Mouse (Mus musculus): ENCODE data around the gene Olfr822. TPM values are rescaled to one million over a fixed set of nuclear protein-coding genes. Genes with fewer than 3 reads are reported as not detected.
"Not testable (repeated sequence)": the region's sequence is repeated elsewhere in the genome, so short reads cannot be mapped to it uniquely, and the experiment has no call there.

Olfr822 gene
- under 1 TPM in 1 of 2 experiments, not detected in 1; 0.12 TPM for polyA plus RNA-seq (2017; shearing (Covaris generic))

DNA sequence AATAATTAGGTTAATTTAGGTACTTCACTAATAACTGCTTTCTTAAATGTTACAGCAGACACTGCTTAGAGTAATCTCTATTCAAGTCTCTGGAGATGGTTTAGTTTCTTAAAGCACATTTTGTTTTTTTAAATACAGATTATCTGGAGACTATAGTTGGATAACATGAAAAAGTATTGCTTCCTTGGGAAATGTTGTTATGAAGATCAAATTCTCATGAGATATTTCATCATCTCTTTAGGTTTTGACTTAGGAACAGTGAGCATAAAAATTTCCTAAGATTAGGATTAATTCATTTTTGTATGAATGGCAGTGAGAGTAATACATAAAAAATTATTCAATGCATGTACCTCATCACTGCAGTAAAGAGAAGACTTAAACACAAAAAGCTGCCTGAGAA lies at the start of gene Olfr822:
Gene Olfr822, plus strand, starts transcription at position 301 of the 400 bp plus-strand sequence.
- no peak for ATAC-seq

DNA sequence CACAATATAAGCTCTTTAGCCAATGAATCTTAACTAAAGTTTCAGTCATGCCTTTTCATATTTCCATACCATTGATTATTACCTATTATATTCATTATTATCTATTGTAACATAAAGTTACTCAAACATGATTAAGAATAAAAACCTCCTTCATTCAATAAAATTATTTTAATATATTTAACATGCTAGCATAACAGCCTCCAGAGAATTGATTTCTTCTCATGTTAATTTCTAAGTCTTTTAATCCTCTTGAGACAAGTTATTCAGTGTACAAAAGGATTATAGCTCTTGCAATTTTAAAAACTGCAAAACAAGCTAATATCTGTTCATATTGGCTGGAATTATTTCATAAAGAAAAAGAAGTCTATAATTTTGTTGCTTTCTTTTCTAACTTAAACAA lies 41.0 kb upstream of the Olfr822 start, which contains the start of gene Olfr821:
Gene Olfr821, plus strand, starts transcription at position 301 of the 400 bp plus-strand sequence.
- ATAC-seq: no peak

DNA sequence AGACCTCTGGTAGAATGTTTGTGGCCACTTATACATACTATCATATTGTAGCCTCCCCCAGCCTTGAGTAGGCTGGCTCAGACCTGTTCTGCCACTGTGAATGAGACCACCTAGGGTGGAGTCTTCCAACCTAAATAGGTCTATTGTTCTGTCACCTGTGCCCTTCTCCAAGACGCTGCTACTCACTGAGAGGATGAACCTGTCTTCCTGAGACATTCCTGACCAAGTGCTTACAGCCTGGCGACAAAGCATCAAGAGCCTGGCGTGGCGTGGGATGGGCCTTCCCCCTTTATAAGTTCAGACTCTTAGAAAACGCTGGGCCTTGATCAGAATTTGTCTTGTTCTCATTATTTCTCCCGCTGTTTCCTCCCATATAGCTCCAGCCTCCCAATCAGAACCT lies 33.9 kb upstream of the Olfr822 start:
- ATAC-seq: no peak

DNA sequence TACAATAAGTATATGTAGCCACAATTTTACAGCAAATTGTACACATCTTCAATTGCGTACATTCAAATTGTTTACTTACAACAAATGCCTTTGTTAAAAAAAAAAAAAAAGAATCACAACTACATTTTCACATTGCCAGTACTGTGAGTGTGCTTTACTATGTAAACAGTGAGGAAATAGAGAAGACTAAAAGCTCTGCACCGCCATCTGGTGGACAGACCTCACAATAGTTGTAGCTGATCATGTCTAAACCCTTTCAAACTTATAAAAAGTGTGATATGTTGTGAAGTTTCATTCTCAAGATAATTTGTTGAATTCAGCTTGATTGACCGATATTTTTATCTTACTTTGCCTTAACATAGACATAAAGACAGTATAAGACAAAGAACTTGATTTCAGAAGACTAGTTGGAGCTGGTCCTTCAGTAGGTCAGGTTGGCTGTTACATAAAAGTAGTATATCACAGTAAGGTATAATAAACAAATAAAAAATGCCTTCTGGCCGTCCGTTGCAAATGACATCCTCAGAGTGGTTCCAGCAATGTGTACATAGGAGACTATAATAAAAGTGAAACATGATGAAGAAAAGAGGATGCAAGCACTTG lies 21.9 kb downstream of the Olfr822 start:
- no peak for ATAC-seq

DNA sequence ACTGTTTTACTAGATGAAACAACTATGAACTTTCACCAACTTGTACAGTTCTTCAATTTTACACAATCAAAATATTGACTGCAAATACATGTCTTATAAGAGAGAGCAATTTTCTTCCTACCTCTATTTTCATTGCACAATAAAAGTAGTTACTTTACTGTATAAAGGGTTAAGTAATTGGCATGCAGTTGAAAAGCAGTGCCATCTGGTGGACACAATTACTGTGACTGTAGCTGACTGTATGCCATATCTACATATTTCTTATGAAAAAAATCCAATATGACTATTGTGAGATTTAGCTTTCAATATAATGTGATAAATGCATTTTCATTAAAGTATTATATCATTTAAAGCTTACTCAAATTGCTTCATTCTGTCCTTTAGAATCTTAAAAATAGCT lies 25.1 kb downstream of the Olfr822 start:
- no peak for ATAC-seq

DNA sequence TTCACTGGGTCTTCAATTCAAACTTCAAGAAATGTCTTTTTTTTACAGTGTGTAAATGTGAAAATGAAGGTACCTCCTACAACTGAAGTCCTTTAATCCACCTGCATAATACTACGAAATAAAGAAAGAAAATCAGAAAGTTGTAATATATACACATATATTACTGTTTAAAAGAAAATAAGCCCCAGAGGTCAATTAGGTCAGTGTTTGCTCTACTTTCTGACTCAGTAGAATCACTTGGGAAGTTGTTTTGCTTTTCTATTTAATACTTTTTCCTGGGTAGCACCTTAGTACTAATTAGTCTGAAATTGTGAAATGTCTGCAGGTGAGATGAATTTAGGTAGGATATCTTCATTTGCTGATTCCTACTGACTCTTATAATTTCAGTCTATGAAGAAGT lies 44.3 kb downstream of the Olfr822 start, which contains the start of gene Olfr823:
Gene Olfr823, minus strand, starts transcription at position 101 of the 400 bp plus-strand sequence.
- ATAC-seq: not testable (repeated sequence)

DNA sequence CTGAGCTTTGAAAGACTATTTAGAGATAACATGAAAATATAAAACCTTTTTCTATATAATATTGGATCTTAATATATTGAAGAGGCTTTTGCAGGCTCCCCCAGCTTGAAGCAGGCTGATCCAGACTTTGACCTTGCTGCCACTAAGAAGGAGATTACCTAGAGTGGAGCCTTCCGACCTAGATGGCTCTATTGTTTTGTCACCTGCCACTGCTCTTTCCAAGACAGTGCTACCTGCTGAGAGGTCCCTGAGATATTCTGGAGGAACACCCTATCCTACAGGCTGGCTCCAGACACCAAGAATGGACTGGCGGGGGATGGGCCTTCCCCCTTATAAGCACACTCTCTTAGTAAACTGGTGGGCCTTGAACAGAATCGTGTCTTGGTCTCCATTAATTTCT lies 45.0 kb downstream of the Olfr822 start:
- ATAC-seq: not testable (repeated sequence)

Other genes with a start within 250 kb of the Olfr822 start
- gene Olfr812, start 225.1 kb upstream of the Olfr822 start, polyA plus RNA-seq (2017; shearing (Covaris generic)): not detected
- gene Olfr813, start 215.8 kb upstream of the Olfr822 start, polyA plus RNA-seq (2017; shearing (Covaris generic)): not detected
- gene Olfr814, start 191.4 kb upstream of the Olfr822 start, polyA plus RNA-seq (2017; shearing (Covaris generic)): under 1 TPM in 1 of 2 experiments, not detected in 1; 0.11 TPM
- not detected for gene Olfr815, start 165.3 kb upstream of the Olfr822 start, polyA plus RNA-seq (2017; shearing (Covaris generic))
- gene Olfr816, start 155.6 kb upstream of the Olfr822 start, polyA plus RNA-seq (2017; shearing (Covaris generic)): not detected
- gene Olfr818, start 122.1 kb upstream of the Olfr822 start, polyA plus RNA-seq (2017; shearing (Covaris generic)): not detected
- not detected for gene Olfr819, start 103.9 kb upstream of the Olfr822 start, polyA plus RNA-seq (2017; shearing (Covaris generic))
- not detected for gene Olfr247, start 95.1 kb upstream of the Olfr822 start, polyA plus RNA-seq (2017; shearing (Covaris generic))
- under 1 TPM in 1 of 2 experiments, not detected in 1; 0.07 TPM for gene Gm10310, start 86.1 kb upstream of the Olfr822 start, polyA plus RNA-seq (2017; shearing (Covaris generic))
- not detected for gene Olfr820, start 58.6 kb upstream of the Olfr822 start, polyA plus RNA-seq (2017; shearing (Covaris generic))
- gene Olfr821, start 40.9 kb upstream of the Olfr822 start, polyA plus RNA-seq (2017; shearing (Covaris generic)): not detected
- not detected for gene Olfr823, start 44.2 kb downstream of the Olfr822 start, polyA plus RNA-seq (2017; shearing (Covaris generic))
- gene Olfr824, start 58.8 kb downstream of the Olfr822 start, polyA plus RNA-seq (2017; shearing (Covaris generic)): not detected
- gene Olfr825, start 95.6 kb downstream of the Olfr822 start, polyA plus RNA-seq (2017; shearing (Covaris generic)): not detected
- not detected for gene Olfr826, start 113.0 kb downstream of the Olfr822 start, polyA plus RNA-seq (2017; shearing (Covaris generic))
- gene Olfr827, start 143.2 kb downstream of the Olfr822 start, polyA plus RNA-seq (2017; shearing (Covaris generic)): not detected
- gene Neurod4, start 209.0 kb downstream of the Olfr822 start, polyA plus RNA-seq (2017; shearing (Covaris generic)): not detected